Mouse (Mus musculus): ENCODE data around the gene Gm3448. TPM values are rescaled to one million over a fixed set of nuclear protein-coding genes. Genes with fewer than 3 reads are reported as not detected.
"Not testable (repeated sequence)": the region's sequence is repeated elsewhere in the genome, so short reads cannot be mapped to it uniquely, and the experiment has no call there.

Gm3448 gene
- total RNA-seq, 2 experiments from 2014 or later, result 4.7 to 10.7 TPM

GRCm38 (mm10) chr17:15050338-15050737 lies 9.0 kb upstream of the Gm3448 start:
- intact Hi-C loops (cut with DNase I), result not testable (repeated sequence)

GRCm38 (mm10) chr17:15040455-15040854 lies 882 bp downstream of the Gm3448 start:
- intact Hi-C loops (cut with DNase I); DNase-seq (ENCODE audit: low spot score in 2 of 2): not testable (repeated sequence)

More at GRCm38 (mm10) chr17:15050338-15050737, 9.0 kb upstream of the Gm3448 start:
- DNase-seq (ENCODE audit: low spot score in 2 of 2), result not testable (repeated sequence)

GRCm38 (mm10) chr17:15031414-15031813 lies 9.9 kb downstream of the Gm3448 start:
- DNase-seq (ENCODE audit: low spot score in 2 of 2); intact Hi-C loops (cut with DNase I): not testable (repeated sequence)

DNA sequence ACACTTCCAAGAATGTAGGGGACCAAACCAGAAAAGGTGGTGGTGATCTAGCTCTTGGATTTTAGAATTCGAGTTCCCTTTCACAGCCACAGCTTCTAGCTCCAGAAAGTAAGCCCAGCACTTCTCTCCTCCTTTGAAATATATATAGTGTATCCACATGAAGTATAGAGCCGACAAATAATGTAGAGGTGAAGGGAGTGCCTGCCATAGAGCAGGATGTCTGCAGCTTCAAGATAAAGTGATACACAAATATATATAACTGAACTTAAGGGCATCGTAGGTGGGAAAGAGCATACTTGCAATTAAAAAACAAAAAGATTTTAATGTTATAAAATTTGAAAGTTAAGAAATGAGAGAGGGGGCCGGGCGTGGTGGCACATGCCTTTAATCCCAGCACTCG lies 15.8 kb downstream of the Gm3448 start:
- intact Hi-C loops (cut with DNase I), result not testable (repeated sequence)

DNA sequence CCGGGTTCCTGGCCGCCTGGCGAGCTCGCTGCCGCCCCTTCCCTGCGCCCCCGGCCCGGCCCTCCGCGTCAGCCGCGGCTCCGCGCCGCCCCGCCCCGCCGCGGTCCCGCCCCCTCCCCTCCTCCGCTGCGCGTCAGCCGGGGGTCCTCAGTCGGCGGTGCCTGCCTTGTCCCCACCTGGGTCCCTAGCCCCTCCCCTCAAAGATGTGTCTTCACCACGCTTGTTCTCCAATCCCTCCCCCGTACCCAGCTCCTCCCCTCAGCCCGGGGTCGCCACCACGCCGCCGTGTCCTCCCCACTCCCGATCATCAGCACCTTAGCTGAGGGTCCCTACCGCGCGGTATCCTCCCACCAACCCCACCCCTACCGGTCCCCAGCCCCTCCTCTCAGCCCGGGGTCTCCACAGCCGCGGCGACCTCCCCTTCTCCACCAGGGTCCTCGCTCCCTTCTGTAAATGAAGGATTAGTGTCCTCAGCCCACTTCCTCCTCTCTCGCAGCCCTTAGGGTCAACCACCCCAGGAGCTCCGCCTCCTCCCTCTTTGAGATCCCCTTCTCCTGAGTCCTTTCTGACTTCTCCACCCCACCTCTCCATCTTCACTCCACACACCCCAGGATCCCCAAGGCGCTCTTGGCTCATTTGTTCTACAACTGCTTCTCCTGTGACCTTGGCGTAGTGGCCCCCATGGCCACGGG lies 16.7 kb downstream of the Gm3448 start:
- intact Hi-C loops (cut with DNase I); DNase-seq (ENCODE audit: low spot score in 2 of 2): not testable (repeated sequence)

More for the DNA sequence above, 15.8 kb downstream of the Gm3448 start:
- DNase-seq (ENCODE audit: low spot score in 2 of 2), result not testable (repeated sequence)

- intact Hi-C loops (cut with DNase I); DNase-seq (ENCODE audit: low spot score in 2 of 2): not testable (repeated sequence)
These were observed 17.4 kb downstream of the Gm3448 start for GRCm38 (mm10) chr17:15023878-15024492.

- intact Hi-C loops (cut with DNase I), result not testable (repeated sequence)
- DNase-seq (ENCODE audit: low spot score in 2 of 2), result peak; percentile 7 to 18
These were observed 19.7 kb downstream of the Gm3448 start for GRCm38 (mm10) chr17:15021503-15022220.

GRCm38 (mm10) chr17:15009706-15010413 lies 31.5 kb downstream of the Gm3448 start, which contains the start of gene Gm3435:
Gm3435 (plus strand) TSS chr17:15010176.
- DNase-seq (ENCODE audit: low spot score in 2 of 2); intact Hi-C loops (cut with DNase I): not testable (repeated sequence)

GRCm38 (mm10) chr17:15009088-15009487 lies 32.2 kb downstream of the Gm3448 start:
- DNase-seq (ENCODE audit: low spot score in 2 of 2); intact Hi-C loops (cut with DNase I): not testable (repeated sequence)

- intact Hi-C loops (cut with DNase I); DNase-seq (ENCODE audit: low spot score in 2 of 2): not testable (repeated sequence)
These were observed 41.3 kb downstream of the Gm3448 start for GRCm38 (mm10) chr17:15000047-15000446.

- intact Hi-C loops (cut with DNase I); DNase-seq (ENCODE audit: low spot score in 2 of 2): not testable (repeated sequence)
These were observed 47.2 kb downstream of the Gm3448 start for GRCm38 (mm10) chr17:14994140-14994539.

DNA sequence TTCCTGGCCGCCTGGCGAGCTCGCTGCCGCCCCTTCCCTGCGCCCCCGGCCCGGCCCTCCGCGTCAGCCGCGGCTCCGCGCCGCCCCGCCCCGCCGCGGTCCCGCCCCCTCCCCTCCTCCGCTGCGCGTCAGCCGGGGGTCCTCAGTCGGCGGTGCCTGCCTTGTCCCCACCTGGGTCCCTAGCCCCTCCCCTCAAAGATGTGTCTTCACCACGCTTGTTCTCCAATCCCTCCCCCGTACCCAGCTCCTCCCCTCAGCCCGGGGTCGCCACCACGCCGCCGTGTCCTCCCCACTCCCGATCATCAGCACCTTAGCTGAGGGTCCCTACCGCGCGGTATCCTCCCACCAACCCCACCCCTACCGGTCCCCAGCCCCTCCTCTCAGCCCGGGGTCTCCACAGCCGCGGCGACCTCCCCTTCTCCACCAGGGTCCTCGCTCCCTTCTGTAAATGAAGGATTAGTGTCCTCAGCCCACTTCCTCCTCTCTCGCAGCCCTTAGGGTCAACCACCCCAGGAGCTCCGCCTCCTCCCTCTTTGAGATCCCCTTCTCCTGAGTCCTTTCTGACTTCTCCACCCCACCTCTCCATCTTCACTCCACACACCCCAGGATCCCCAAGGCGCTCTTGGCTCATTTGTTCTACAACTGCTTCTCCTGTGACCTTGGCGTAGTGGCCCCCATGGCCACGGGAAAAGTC lies 48.1 kb downstream of the Gm3448 start:
- DNase-seq (ENCODE audit: low spot score in 2 of 2); intact Hi-C loops (cut with DNase I): not testable (repeated sequence)

DNA sequence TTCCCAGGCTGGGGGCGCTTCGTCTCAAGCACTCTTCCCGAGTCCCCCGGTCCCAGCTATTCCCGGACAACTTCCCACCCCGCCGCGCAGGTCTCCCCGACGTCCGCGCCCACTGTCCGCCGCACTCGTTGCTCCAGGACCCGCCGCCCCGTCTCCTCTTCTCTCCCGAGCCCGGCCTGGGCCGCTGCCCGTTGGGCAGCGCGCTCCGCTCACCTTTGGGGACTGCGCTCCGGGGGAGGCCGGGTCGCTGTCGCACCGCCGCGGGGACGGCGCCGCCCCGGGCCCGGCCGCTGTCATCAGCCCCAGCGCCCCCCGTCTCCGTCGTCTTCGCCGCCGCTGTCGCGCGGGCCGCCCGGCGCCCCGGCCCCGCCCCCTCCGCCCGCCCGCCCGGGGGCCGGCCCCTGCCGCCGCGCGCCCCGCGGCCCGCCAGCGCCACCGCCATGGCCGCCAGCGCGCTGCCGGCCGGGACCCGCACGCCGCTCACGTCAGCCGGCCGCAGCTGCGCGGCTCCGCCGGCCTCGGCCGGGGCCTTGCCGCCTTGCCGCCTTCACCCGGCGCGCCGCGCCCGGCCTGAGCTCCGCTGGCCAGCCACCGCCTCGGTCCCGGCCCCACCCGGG lies 48.7 kb downstream of the Gm3448 start:
- intact Hi-C loops (cut with DNase I); DNase-seq (ENCODE audit: low spot score in 2 of 2): not testable (repeated sequence)

DNA sequence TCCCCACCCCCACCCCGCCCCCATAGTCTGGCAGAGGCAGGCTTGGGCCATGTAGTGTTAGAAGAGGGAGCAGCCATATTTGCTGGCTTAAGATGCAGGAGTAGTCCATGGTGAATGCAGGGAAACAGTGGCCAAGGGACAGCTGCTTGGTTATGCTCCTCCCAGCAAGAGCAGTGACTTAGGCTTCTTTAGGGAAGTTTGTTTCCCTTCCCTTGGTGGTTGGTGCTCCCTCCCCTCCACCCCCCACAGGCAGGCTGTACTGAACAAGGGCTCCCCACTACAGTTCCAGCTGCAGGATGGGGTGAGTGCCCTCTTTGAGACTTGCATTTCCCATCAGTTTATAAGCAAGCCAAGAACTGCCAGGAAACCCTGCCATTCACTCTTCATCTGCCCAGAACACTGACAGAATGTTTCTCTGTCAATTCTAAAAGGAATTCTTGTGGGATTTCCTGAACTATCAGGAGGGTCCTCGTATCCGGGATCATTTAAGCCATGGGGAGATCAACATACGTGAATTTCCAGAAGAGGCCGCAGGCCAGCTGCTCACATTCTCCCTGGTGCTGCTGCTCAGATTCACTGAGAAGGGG lies 51.1 kb downstream of the Gm3448 start:
- peak in 1 of 2 experiments; percentile 2 for DNase-seq (ENCODE audit: low spot score in 2 of 2)
- intact Hi-C loops (cut with DNase I), result not testable (repeated sequence)

GRCm38 (mm10) chr17:14978362-14979038 lies 62.8 kb downstream of the Gm3448 start, which contains the start of the genes 9030025P20Rik and Gm3417:
9030025P20Rik (plus strand) TSS chr17:14978468.
Gm3417 (minus strand) TSS chr17:14978790.
- intact Hi-C loops (cut with DNase I); DNase-seq (ENCODE audit: low spot score in 2 of 2): not testable (repeated sequence)

- DNase-seq (ENCODE audit: low spot score in 2 of 2); intact Hi-C loops (cut with DNase I): not testable (repeated sequence)
These were observed 63.5 kb downstream of the Gm3448 start for GRCm38 (mm10) chr17:14977718-14978361.

DNA sequence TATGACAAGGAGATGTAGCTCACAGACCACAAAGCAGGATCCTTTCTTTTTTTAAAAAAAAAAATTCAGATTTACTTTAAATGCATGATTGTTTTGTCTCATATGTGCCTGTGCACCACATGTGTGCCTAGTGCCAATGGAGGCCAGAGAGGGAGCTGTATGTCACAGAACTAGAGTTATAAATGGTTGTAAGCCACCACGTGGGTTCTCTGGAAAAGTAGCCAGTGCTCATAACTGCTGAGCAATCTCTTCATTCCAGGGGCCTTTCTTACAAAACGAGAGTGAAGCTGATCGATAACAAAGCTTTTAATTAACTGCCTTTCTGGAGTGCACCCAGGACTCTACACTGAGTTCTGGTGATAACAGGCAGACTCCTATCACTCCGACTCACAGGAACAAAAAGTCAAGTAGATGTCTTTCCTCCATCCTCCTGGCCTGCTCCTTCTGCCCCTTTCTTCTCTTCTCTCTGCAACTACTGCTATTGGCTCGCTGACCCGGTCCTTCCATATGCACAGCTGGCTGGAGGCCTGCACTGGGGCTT lies 72.9 kb downstream of the Gm3448 start:
- intact Hi-C loops (cut with DNase I); DNase-seq (ENCODE audit: low spot score in 2 of 2): not testable (repeated sequence)

All from left cerebral cortex, postnatal 36 days (tissue).